Mouse (Mus musculus) heart, adult 18-20 months (tissue): Measurements from ENCODE around the gene Lamp1. TPM values are rescaled to one million over a fixed set of nuclear protein-coding genes. Genes with fewer than 3 reads are reported as not detected.

ENCODE experiments used
- DNase-seq, 2 experiments: peaks; one replicate each; pipeline ENCODE4 v3.0.0; 2021 to 2022; ENCODE audit warnings: mixed read lengths in 1 of 2
- total RNA-seq, 2 experiments: library from RNA; stranded (reverse); gene quantifications; 2 replicates each; pipeline ENCODE4 v1.2.3; 2021

The Lamp1 gene
- total RNA-seq, 2 experiments from 2014 or later: 405 to 445 TPM

DNA sequence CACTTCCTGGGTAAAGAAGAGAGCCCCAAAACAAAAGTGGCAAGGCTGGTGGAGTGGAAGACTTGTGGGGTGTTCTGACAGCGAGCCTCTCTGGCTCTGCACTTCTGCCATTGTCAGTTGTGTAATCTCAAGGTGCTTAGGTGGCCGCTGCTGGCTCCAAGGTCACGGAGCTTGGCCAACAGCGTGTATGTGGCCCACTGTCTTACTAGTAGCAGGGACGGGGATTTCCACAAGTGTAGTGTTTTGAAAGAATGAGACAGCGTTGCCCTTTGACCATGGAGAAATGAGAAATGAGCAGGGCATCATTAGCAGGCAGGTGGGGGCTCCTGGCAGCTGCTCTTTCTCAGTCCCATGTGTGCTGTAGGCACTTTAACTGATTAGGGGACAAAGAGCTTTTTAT, 3.1 kb downstream of the Lamp1 start:
- DNase-seq: no peak

- no peak for DNase-seq
Measured at GRCm38 (mm10) chr8:13163563-13163962, 4.6 kb downstream of the Lamp1 start.

- no peak for DNase-seq
Measured at GRCm38 (mm10) chr8:13164361-13164760, 5.4 kb downstream of the Lamp1 start.

DNA sequence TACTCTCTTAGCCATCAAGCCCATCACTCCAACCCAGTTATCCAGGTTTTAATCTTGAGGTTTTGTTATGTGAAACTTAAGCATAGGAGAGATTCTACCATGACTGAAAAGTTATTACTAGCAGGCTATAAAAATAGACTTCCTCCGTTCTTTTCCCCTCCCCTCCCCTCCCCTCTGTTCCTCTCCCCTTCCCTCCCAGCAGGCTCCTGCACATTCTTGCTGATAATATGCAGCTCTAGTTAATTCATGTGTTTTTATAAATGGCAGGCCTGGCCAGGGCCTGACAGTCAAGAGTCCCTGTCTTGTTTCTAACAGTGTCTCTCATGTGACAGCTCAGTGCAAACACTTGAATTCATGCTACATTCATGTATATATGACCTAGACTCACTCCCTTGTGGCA, 11.5 kb downstream of the Lamp1 start:
- DNase-seq: no peak

GRCm38 (mm10) chr8:13174305-13174704, 15.3 kb downstream of the Lamp1 start:
- no peak for DNase-seq

DNA sequence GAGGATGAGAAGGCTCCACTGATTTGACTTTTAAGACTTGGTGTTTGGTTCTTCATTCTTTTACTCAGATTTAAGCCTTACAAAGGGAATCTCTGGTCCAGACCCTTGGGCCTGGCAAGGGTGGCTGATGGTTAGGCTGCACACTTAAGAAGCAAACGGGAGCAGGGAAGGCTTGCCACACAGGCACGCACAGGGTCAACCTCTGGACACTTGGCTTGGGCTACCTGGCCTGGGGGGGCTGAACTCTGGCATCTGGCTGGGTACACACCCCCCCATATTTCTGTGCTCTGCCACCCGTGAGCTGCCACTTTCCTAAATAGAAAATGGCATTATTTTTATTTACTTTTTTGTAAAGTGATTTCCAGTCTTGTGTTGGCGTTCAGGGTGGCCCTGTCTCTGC, 15.8 kb downstream of the Lamp1 start:
- no peak for DNase-seq

GRCm38 (mm10) chr8:13175650-13176049, 16.7 kb downstream of the Lamp1 start:
- DNase-seq: no peak

DNA sequence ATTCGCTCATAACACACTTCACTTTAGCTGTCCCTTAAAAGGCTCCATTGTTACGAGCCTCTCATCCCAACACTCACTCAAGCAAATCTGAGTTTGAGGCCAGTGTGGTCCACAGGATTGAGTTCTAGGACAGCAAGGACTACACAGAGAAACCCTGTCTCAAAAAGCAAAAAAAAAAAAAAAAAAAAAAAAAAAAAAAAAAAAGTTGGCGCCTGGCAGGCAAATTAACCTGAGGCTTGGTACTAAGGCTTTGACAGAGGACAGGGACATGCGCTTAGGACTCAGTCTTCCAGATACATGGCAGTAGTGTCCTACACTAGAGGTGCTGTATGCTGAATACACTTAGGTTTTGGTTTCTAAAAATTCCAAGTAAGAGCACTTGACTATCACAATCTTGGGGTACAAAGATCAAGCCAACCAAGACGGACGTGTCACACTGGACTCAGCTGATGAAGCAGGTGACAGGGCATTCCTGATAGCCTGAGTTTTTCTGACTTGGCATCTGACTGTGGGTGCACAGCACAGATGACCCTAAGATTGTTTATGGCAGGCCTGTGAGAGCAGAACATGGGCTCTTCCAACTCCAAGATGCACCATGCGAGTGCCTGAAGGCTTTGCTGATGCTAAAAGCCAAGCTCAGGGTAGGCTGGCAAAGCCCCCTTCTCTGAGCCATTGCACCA, 18.4 kb downstream of the Lamp1 start:
- DNase-seq: no peak

- no peak for DNase-seq
Measured at GRCm38 (mm10) chr8:13178137-13178536, 19.2 kb downstream of the Lamp1 start.

- no peak for DNase-seq
Measured at GRCm38 (mm10) chr8:13179482-13179881, 20.5 kb downstream of the Lamp1 start.

- DNase-seq: no peak
Measured at GRCm38 (mm10) chr8:13179948-13180347, 21.0 kb downstream of the Lamp1 start.

DNA sequence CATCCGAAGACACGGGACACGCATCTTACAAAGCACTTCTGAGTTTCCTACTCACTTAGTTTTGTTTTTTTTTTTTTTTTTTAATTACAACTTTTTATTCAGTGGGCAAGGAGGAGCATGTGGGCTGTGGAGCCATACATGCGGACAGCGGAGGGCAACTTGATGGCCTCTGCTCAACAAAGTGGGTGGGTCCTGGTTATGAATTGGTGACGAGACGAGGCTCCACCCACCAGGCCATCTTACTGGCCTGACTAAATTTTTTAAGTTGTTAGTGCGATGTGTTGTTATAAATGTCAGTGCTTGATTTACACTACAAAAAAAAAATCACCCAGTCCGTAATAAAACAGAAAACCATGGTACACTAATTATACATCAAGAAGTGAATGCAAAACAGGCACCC, 21.4 kb downstream of the Lamp1 start:
- DNase-seq: no peak

DNA sequence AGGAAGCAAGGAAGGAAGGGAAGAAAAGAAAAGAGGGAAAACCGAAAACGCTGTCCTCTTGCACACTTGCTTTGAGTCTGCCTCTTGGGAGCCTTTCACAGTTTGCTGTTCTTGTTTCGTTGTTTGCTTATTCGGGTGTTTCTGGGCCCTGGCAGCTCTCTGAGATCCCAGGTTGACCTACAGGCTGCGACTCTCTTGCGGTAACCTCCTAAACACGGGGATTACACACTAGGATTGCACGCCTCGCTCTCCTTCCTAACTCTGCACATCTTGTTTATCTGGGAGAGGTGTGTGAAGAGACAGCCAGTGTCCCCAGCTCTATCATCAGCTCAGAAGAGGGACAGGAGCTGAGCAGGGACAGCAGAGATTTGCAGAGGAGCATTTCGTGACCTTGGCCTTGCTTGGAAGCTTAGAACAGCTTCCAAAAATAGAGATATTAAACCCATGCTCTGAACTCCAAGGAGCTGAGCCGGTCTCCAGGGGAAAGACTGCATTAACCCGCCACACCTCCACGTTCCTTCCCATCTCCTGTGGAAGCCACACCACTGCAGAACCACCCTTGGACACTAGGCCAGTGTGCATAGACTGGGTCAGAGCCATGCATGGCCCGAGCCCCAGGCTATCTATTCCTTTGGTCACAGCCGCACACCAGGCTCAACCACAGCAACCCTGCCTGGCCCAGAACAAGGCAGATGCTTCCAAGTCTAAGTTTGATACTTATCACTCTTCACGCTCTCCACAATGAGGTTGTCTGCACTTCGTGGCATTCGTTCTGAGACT, 22.1 kb downstream of the Lamp1 start:
- DNase-seq: no peak

- no peak for DNase-seq
Measured at GRCm38 (mm10) chr8:13181691-13181976, 22.7 kb downstream of the Lamp1 start.

GRCm38 (mm10) chr8:13186819-13187218, 27.9 kb downstream of the Lamp1 start:
- no peak for DNase-seq

DNA sequence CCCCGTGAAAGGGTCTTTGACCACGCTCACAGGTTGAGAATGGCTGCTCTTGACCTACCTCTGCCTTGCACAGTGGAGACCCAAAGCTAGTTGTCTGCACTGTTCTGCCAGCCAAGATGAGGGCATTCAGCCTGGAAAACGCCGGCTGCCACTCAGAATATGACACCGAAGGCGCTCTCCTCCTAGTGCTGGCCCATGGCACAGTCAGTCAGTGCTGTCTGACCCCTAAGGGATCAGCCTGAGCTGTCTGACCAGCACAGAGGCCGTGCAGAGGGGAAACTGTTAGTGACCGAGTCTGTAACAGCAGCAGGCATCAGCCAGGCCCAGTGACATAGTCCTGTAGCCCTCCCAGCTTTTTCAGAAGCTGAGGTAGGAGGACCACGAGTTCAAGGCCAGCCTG, 28.3 kb downstream of the Lamp1 start:
- DNase-seq: no peak

GRCm38 (mm10) chr8:13187638-13188037, 28.7 kb downstream of the Lamp1 start:
- DNase-seq: no peak

DNA sequence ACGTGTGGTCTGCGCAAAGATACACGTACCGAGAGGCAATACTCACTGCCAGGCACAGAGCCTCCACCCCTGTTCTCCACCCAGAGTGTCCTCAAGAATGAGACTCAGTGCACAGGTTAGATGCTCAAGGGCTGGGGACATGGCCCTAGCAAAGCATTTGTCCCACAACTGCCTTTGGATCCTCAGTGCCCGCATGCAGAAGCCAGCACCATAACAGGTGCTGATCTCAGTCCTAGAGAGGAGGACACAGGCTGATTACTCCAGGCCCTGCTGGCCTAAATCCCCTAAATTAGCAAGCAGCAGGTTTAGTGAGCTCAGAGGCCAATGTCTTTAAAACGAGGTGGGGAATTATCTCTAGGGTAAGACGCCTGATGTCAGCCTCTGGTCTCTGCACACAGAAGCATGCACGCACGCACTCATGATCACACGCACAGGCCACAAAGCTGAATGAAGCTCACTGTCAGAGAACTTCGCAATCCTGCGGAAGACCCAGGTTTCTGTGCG, 29.1 kb downstream of the Lamp1 start:
- no peak for DNase-seq

- DNase-seq: no peak
Measured at GRCm38 (mm10) chr8:13188857-13189256, 29.9 kb downstream of the Lamp1 start.

- DNase-seq: no peak
Measured at GRCm38 (mm10) chr8:13190235-13190634, 31.3 kb downstream of the Lamp1 start.

GRCm38 (mm10) chr8:13194818-13195217, 35.9 kb downstream of the Lamp1 start:
- DNase-seq: no peak

DNA sequence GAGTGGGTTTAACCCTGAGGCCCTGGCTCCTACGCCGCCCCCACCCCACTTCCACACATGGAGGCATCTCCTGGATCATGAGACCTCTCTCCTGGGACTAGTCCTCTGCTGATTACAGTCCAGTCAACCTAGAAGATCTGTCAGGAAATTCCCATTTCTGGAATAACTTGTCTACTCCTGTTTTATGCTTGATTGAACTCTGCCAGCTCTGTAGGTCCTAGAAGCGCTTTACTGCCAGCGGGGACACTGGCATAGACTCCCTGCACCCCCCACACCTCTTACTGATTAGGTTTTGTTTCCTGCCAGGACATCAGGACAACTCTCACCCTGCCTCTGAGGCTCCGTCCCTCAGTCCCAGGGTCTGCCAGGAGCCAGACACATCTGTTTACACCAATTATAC, 38.5 kb downstream of the Lamp1 start:
- DNase-seq: no peak

DNA sequence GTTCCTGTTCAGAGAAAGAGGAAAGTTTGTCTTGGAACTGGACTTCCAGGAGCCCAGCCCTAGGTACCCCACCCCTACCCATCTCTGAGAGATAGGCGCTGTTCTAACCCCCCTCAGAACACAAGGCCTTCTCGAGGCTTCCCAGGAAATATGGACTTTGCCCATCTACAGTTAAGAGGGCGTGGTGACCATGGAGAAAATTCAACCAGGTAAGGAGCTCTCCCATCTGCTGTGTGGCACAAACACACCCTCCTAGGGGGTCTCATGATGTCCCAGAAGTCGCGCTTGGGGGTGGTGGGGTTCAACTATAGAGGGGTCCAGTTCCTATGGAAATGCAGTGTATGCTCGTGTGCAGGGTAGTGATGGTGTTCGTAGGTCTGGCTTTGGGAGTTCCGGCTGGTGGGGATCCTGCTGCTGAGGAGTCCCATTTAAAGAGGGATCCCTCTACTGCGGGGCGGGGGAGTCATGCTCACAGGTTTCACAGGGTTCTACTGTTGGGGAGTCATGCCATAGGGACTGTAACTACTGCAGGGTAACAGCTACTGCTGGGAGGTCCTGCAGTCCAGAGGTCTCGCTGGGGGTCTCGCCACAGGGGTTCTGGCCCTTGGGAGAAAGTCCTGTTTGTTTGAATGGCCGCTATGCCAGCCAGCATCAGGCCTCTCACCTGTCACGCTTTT, 40.6 kb downstream of the Lamp1 start:
- no peak for DNase-seq
